Mouse (Mus musculus) stomach, postnatal 0 days (tissue): ENCODE measurements around the gene Tedc1.

Source experiments
- CTCF ChIP-seq: IDR thresholded peaks from 2 replicates; pipeline ENCODE4 v1.5.1; 2016; ENCODE audit warnings: antibody characterized with exemption, low read depth, mild to moderate bottlenecking, moderate library complexity
- EP300 ChIP-seq: optimal IDR thresholded peaks from 2 replicates; pipeline ENCODE3; 2016; ENCODE audit warnings: antibody characterized with exemption

DNA sequence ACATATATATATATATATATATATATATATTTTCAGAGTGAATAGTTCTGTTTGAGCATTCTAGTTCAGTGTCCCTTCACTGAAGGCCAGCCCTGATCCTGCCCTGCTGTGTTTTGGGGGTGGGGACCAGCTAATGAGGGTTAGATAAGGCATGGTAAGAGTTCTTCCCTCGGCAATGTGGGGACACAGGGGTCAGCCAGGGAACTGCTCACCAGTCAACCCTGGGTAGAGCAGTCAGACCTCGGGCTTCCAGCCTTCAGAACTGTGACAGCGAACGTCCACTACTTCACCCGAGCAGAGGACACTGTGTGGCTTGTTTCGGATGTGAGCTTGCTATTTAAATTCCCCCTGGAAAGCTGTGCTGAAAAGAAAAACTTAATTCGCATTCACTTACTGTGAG is 47.3 kb downstream of the Tedc1 start:
- no peak for TF ChIP-seq CTCF
- TF ChIP-seq EP300, result no peak
